Mouse (Mus musculus): ENCODE measurements at regions not wholly inside any gene's neighbourhood (a gene's known extent, or its start where the extent isn't known, plus 50 kb on each side); places are given as distances from the start of the nearest gene placed in this dataset.

- TF ChIP-seq CTCF (IDR thresholded peaks at IDR 0.05; ENCODE audit: borderline replicate concordance, control insufficient read depth, extremely low read depth, insufficient read depth, low read length, poor library complexity) (no peak), POLR2A (IDR thresholded peaks at IDR 0.05; ENCODE audit: control insufficient read depth, extremely low read depth, insufficient read depth, low read length, poor library complexity) (no peak)
Observed at GRCm38 (mm10) chr15:93852126-93852525, 256.4 kb upstream of the Prickle1 start.
